ENCODE assay signal across 15 mouse cellular contexts in the genomic region with DNA sequence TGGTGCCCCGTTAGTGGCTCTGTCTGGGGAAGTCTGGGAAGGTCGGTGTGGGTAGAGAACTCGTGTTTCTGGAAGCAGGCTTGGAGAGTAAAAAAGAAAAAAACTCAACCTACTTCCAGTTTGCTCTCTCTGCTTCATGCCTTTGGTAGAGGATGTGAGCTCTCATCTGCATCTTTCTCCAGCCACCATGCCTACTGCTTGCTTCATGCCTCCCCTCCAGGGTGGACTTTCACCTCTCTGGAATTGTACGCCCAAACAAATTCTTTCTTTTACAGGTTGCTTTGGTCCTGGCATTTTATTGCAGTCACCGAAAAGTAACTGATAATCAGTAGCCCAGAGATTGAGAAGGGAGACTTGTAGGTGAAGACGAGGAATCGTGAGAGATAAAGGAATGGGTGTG.
"Had no signal": no experiment of that assay in that cellular context is flagged by ENCODE, and none has a peak within 500 bp of the region (broad histone marks: within the 10 kb centered on the region; RNA-seq: fewer than 3 reads in every experiment).

No protein-coding gene starts in this region.

- H3K4me1 ChIP-seq: midbrain, embryonic 13.5 days; midbrain, embryonic 15.5 days; neural tube, embryonic 12.5 days; stomach, embryonic 15.5 days had no signal

- H3K27me3 ChIP-seq: midbrain, embryonic 13.5 days; midbrain, embryonic 15.5 days; neural tube, embryonic 12.5 days; stomach, embryonic 15.5 days had no signal

- H3K9me3 ChIP-seq: midbrain, embryonic 13.5 days; midbrain, embryonic 15.5 days; neural tube, embryonic 12.5 days; stomach, embryonic 15.5 days had no signal

- H3K9ac ChIP-seq: lung, embryonic 14.5 days; midbrain, embryonic 13.5 days; midbrain, embryonic 15.5 days; neural tube, embryonic 12.5 days; stomach, embryonic 15.5 days had no signal

- H3K36me3 ChIP-seq: midbrain, embryonic 13.5 days; midbrain, embryonic 15.5 days; neural tube, embryonic 12.5 days; stomach, embryonic 15.5 days had no signal

- H3K27ac ChIP-seq: midbrain, embryonic 13.5 days; midbrain, embryonic 15.5 days; neural tube, embryonic 12.5 days; stomach, embryonic 15.5 days; stomach, postnatal 0 days had no signal

- ATAC-seq: midbrain, embryonic 13.5 days; midbrain, embryonic 15.5 days had no signal

- DNase-seq: lung, adult 18-20 months; lung, embryonic 14.5 days; lung, postnatal 10 days; lung, postnatal 4 days; right cerebral cortex, postnatal 14 days; thymus, adult 2 months; thymus, postnatal 25 days; thymus, postnatal 4 days had no signal

- H3K4me2 ChIP-seq: lung, embryonic 14.5 days; midbrain, embryonic 11.5 days; midbrain, embryonic 13.5 days; midbrain, embryonic 15.5 days; neural tube, embryonic 12.5 days; stomach, embryonic 15.5 days had no signal

- H3K4me3 ChIP-seq: megakaryocyte, embryonic 14.5 days; midbrain, embryonic 13.5 days; midbrain, embryonic 15.5 days; neural tube, embryonic 12.5 days; stomach, embryonic 15.5 days had no signal
